Mouse (Mus musculus) spleen, adult 2 months (tissue): ENCODE measurements around the gene Cobl. TPM values are rescaled to one million over a fixed set of nuclear protein-coding genes. Genes with fewer than 3 reads are reported as not detected.

Experiments used
- DNase-seq, 2 experiments: peaks; one replicate each; pipeline versions ENCODE4 v3.0.0 to v3.0.0-alpha.2; 2012 to 2021; ENCODE audit warnings: low spot score in 2 of 2, low read depth in 1 of 2
- H3K27ac ChIP-seq: fragments of 200-500 bp; 2 replicates; pipeline ENCODE4 v1.5.1; 2012; ENCODE audit warnings: low read length, inconsistent platforms; ENCODE audit not compliant: insufficient read depth
- H3K27me3 ChIP-seq: fragments of 200-500 bp; 2 replicates; pipeline ENCODE4 v1.6.1; 2012; ENCODE audit warnings: mild to moderate bottlenecking, moderate library complexity, low read length, inconsistent platforms; ENCODE audit not compliant: control insufficient read depth, insufficient read depth
- H3K36me3 ChIP-seq: fragments of 200-500 bp; 2 replicates; pipeline ENCODE4 v1.6.1; 2012; ENCODE audit warnings: mild to moderate bottlenecking, low read length, inconsistent platforms; ENCODE audit not compliant: control insufficient read depth, insufficient read depth
- H3K4me1 ChIP-seq: fragments of 200-500 bp; 2 replicates; pipeline ENCODE4 v1.6.1; 2011; ENCODE audit warnings: inconsistent platforms; ENCODE audit not compliant: control insufficient read depth, insufficient read depth, insufficient read length
- H3K4me3 ChIP-seq: fragments of 200-500 bp; 2 replicates; pipeline ENCODE4 v1.5.1; 2011; ENCODE audit warnings: mild to moderate bottlenecking, inconsistent platforms; ENCODE audit not compliant: insufficient read depth, insufficient read length; ENCODE audit errors: extremely low read depth
- CTCF ChIP-seq: fragments of 200-500 bp; IDR thresholded peaks from 2 replicates; pipeline ENCODE4 v1.5.1; 2011; ENCODE audit warnings: mild to moderate bottlenecking, inconsistent platforms; ENCODE audit not compliant: insufficient read depth, insufficient read length, insufficient replicate concordance; ENCODE audit errors: extremely low read depth
- POLR2A ChIP-seq: fragments of 200-500 bp; IDR thresholded peaks from 2 replicates; pipeline ENCODE4 v1.6.1; 2011; ENCODE audit warnings: low read depth, low read length, inconsistent platforms
- WGBS: fragments of 180-500 bp; shearing (Covaris S2); methylation state at CpG from one replicate; pipeline ENCODE4 v1.1.7; 2018; 5-methylcytosine and 5-hydroxymethylcytosine counted together
- polyA plus RNA-seq: library from polyadenylated mRNA; depleted of rRNA; stranded (reverse); fragments of >200 nt; gene quantifications from 2 replicates; pipeline ENCODE4 v1.2.3, GENCODE M21; 2012

Cobl gene
- polyA plus RNA-seq, 1 experiment: 0.32 TPM

GRCm38 (mm10) chr11:12273726-12274125 is 191.0 kb downstream of the Cobl start:
- 89% methylated on average over 6 of the region's 6 CpGs for WGBS
- DNase-seq: no peak
- no peaks in the 10 kb centered on the region for H3K4me1 ChIP-seq
- no peak overlapping the region for H3K4me3 ChIP-seq
- H3K36me3 ChIP-seq: no peaks in the 10 kb centered on the region
- H3K27ac ChIP-seq: no peak overlapping the region
- no peaks in the 10 kb centered on the region for H3K27me3 ChIP-seq
- TF ChIP-seq POLR2A (no peak), CTCF (no peak)

DNA sequence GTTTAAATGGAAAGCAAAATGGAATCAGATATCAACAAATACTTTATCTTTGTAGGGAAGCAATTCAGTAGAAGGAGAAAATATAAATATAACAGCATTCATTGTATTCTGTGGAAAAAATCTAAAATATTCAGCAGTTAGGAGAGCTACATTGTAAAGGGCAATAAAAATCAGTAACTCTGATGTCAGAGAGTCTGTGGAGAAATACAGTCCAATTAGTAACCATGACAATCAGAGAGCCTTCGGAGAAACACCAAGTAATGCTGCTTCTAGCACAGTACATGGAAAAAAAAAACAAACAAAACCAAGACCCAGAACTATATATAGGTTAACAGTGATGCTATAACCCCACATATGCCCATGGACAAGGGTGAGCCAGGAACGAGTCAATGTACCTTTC is 206.3 kb downstream of the Cobl start:
- Histone ChIP-seq H3K27ac (no peak overlapping the region), H3K36me3 (no peaks in the 10 kb centered on the region), H3K27me3 (no peaks in the 10 kb centered on the region), H3K4me1 (no peaks in the 10 kb centered on the region), H3K4me3 (no peak overlapping the region)
- 64% methylated on average over 2 of the region's 2 CpGs for WGBS
- DNase-seq: no peak
- no peak for TF ChIP-seq POLR2A
- TF ChIP-seq CTCF: no peak

GRCm38 (mm10) chr11:12257324-12258118 is 207.2 kb downstream of the Cobl start:
- no peaks in the 10 kb centered on the region for H3K27me3 ChIP-seq
- H3K4me3 ChIP-seq: no peak overlapping the region
- H3K36me3 ChIP-seq: no peaks in the 10 kb centered on the region
- DNase-seq: no peak
- H3K27ac ChIP-seq: no peak overlapping the region
- no peaks in the 10 kb centered on the region for H3K4me1 ChIP-seq
- TF ChIP-seq CTCF (no peak), POLR2A (no peak)
- 90% methylated on average over 5 of the region's 5 CpGs for WGBS

DNA sequence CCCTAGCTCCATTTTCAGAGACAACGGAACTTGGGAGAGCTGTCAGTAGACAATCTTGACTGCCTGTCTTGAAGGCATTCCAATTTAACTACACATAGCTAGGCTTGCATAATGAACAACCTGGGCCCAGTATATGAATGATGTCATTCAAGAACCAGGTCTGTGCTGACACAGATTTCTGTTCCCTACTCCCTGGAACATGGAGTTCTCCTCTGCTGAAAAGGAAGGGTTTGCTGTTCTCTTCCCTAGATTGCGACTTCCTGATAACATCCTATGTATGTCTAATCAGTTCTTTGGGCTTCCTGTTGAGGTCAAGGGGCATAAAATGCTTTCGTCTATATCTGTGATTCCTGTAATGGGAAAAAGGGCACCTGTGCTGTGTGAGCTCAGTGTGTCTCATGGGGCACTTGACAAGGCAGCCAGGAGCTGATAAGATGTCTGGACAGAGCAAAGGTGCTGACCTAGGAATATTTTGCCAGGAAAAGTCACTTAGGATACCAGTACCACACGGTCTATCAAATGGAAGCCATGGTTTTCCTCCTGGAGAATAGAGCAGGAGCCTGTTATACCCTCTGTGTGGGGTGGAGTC is 219.3 kb downstream of the Cobl start:
- TF ChIP-seq CTCF (no peak), POLR2A (no peak)
- 67% methylated on average over 4 of the region's 4 CpGs for WGBS
- no peak overlapping the region for H3K27ac ChIP-seq
- H3K27me3 ChIP-seq: no peaks in the 10 kb centered on the region
- no peaks in the 10 kb centered on the region for H3K36me3 ChIP-seq
- H3K4me1 ChIP-seq: no peaks in the 10 kb centered on the region
- no peak overlapping the region for H3K4me3 ChIP-seq
- no peak for DNase-seq

- TF ChIP-seq CTCF (no peak), POLR2A (no peak)
- H3K27me3 ChIP-seq: no peaks in the 10 kb centered on the region
- no peak overlapping the region for H3K4me3 ChIP-seq
- 75% methylated on average over 1 of the region's 1 CpGs for WGBS
- DNase-seq: no peak
- H3K36me3 ChIP-seq: no peaks in the 10 kb centered on the region
- H3K4me1 ChIP-seq: no peaks in the 10 kb centered on the region
- no peak overlapping the region for H3K27ac ChIP-seq
These were observed 228.4 kb downstream of the Cobl start for GRCm38 (mm10) chr11:12236341-12236740.

GRCm38 (mm10) chr11:12234876-12235275 is 229.9 kb downstream of the Cobl start:
- WGBS: 63% methylated on average over 4 of the region's 4 CpGs
- no peak for DNase-seq
- H3K4me3 ChIP-seq: no peak overlapping the region
- H3K36me3 ChIP-seq: no peaks in the 10 kb centered on the region
- TF ChIP-seq POLR2A: no peak
- no peak for TF ChIP-seq CTCF
- H3K4me1 ChIP-seq: no peaks in the 10 kb centered on the region
- no peaks in the 10 kb centered on the region for H3K27me3 ChIP-seq
- no peak overlapping the region for H3K27ac ChIP-seq

DNA sequence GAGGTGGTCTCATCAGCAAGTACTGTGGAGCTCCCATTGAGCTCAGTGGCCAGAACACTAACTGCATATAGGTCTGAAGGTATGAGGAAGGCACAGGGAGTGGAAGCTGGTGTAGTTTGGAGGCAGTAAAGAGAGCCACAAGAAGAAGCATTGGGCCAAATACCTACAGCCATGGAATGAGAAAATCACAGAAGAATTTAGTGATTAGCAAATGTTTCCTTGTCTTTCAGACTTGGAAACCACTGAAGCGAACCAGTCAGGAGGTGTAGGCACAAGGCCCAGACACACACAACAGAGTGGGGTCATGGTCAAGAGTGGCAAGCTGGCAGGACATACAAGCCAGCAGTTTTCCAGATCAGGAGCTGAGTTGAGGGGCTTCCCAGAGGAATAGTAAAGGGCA is 230.6 kb downstream of the Cobl start:
- H3K36me3 ChIP-seq: no peaks in the 10 kb centered on the region
- H3K27me3 ChIP-seq: no peaks in the 10 kb centered on the region
- TF ChIP-seq CTCF (no peak), POLR2A (no peak)
- DNase-seq: no peak
- H3K4me3 ChIP-seq: no peak overlapping the region
- 94% methylated on average over 1 of the region's 1 CpGs for whole genome bisulfite sequencing
- no peak overlapping the region for H3K27ac ChIP-seq
- H3K4me1 ChIP-seq: no peaks in the 10 kb centered on the region
